Mouse (Mus musculus) gastrocnemius, postnatal 4 days (tissue): ENCODE results near the gene Atp7b. TPM values are rescaled to one million over a fixed set of nuclear protein-coding genes. Genes with fewer than 3 reads are reported as not detected.

ENCODE experiments used
- DNase-seq, 2 experiments: peaks; one replicate each; pipeline ENCODE4 v3.0.0; 2021 to 2022; ENCODE audit warnings: low spot score in 2 of 2, mixed read lengths in 2 of 2
- total RNA-seq, 2 experiments: library from RNA; stranded (reverse); gene quantifications; 2 replicates each; pipeline ENCODE4 v1.2.3; 2021

Gene Atp7b
- total RNA-seq, 2 experiments from 2014 or later = 0.12 to 0.18 TPM

GRCm38 (mm10) chr8:22028973-22029372, 31.1 kb downstream of the Atp7b start:
- no peak for DNase-seq

GRCm38 (mm10) chr8:22025241-22025640, 34.9 kb downstream of the Atp7b start:
- DNase-seq = no peak

- DNase-seq = no peak
Observed at GRCm38 (mm10) chr8:22022244-22022643, 37.9 kb downstream of the Atp7b start.

- no peak for DNase-seq
Observed at GRCm38 (mm10) chr8:22019498-22019897, 40.6 kb downstream of the Atp7b start.

- DNase-seq = no peak
Observed at GRCm38 (mm10) chr8:22017731-22018130, 42.4 kb downstream of the Atp7b start.

- DNase-seq = no peak
Observed at GRCm38 (mm10) chr8:22013034-22013707, 46.9 kb downstream of the Atp7b start.

- DNase-seq = no peak
Observed at GRCm38 (mm10) chr8:22009403-22009802, 50.7 kb downstream of the Atp7b start.

- no peak for DNase-seq
Observed at GRCm38 (mm10) chr8:22006423-22006822, 53.7 kb downstream of the Atp7b start.

- DNase-seq = no peak
Observed at GRCm38 (mm10) chr8:22004750-22005522, 55.2 kb downstream of the Atp7b start.

- DNase-seq = no peak
Observed at GRCm38 (mm10) chr8:21995181-21995580, 64.9 kb downstream of the Atp7b start.

GRCm38 (mm10) chr8:21992184-21992583, 67.9 kb downstream of the Atp7b start:
- no peak for DNase-seq

GRCm38 (mm10) chr8:21981664-21982337, 78.3 kb downstream of the Atp7b start:
- DNase-seq = no peak

- no peak for DNase-seq
Observed at GRCm38 (mm10) chr8:21978193-21978592, 81.9 kb downstream of the Atp7b start.

- DNase-seq = no peak
Observed at GRCm38 (mm10) chr8:21969475-21969874, 90.6 kb downstream of the Atp7b start, which contains the start of gene Ccdc70. TSS of gene Ccdc70 (plus strand) at chr8:21969775.

GRCm38 (mm10) chr8:21966646-21967045, 93.5 kb downstream of the Atp7b start:
- DNase-seq = no peak

GRCm38 (mm10) chr8:21958414-21958813, 101.7 kb downstream of the Atp7b start, which contains the start of gene Fam90a1a:
TSS of gene Fam90a1a (plus strand) at chr8:21958714.
- DNase-seq = no peak

GRCm38 (mm10) chr8:21956336-21956735, 103.8 kb downstream of the Atp7b start:
- DNase-seq = no peak

- peak in 1 of 2 experiments; percentile 19 for DNase-seq
Observed at GRCm38 (mm10) chr8:21955321-21955720, 104.8 kb downstream of the Atp7b start.

- DNase-seq = no peak
Observed at GRCm38 (mm10) chr8:21947311-21948017, 112.6 kb downstream of the Atp7b start.

- no peak for DNase-seq
Observed at GRCm38 (mm10) chr8:21946462-21946861, 113.6 kb downstream of the Atp7b start, which contains the start of gene Defb13. TSS of gene Defb13 (plus strand) at chr8:21946762.
